Mouse (Mus musculus) thymus, adult 2 months (tissue): ENCODE measurements at regions not wholly inside any gene's neighbourhood (a gene's known extent, or its start where the extent isn't known, plus 50 kb on each side); places are given as distances from the start of the nearest gene placed in this dataset.

ENCODE experiments used
- CTCF ChIP-seq: fragments of 200-500 bp; IDR thresholded peaks from 2 replicates; pipeline ENCODE4 v1.5.1; 2012; ENCODE audit warnings: mild to moderate bottlenecking, control low read depth, low read length, moderate library complexity, borderline replicate concordance; ENCODE audit not compliant: control insufficient read depth, poor library complexity, insufficient read depth; ENCODE audit errors: extremely low read depth
- POLR2A ChIP-seq: fragments of 200-500 bp; IDR thresholded peaks from 2 replicates; pipeline ENCODE4 v1.6.1; 2012; ENCODE audit warnings: mild to moderate bottlenecking, low read length, control low read depth, moderate library complexity; ENCODE audit not compliant: control insufficient read depth, poor library complexity, insufficient read depth; ENCODE audit errors: extremely low read depth

GRCm38 (mm10) chr12:107131841-107132240 is 356.6 kb upstream of the 3110018I06Rik start:
- TF ChIP-seq POLR2A (no peak), CTCF (no peak)
